In genomic region chr12:3897057-3897545, GRCm38 (mm10) we compare ENCODE assay signal across 32 mouse cellular contexts. TPM values are rescaled to one million over a fixed set of nuclear protein-coding genes. Genes with fewer than 3 reads are reported as not detected.
DNase-seq lines count a peak whose midpoint lies in the region; ATAC-seq and TF ChIP-seq lines count a peak whose summit lies in the region.
"Had no signal": no experiment of that assay in that cellular context is flagged by ENCODE, and none has a peak within 500 bp of the region (broad histone marks: within the 10 kb centered on the region; RNA-seq: fewer than 3 reads in every experiment).

No protein-coding gene starts in this region.

- no peaks in the 10 kb centered on the region for H3K9me3 ChIP-seq in E14TG2a.4 (ENCODE audit: low read length)
- H3K9me3 ChIP-seq in hindbrain, embryonic 11.5 days (ENCODE audit: control insufficient read depth, low read length): no peaks in the 10 kb centered on the region
- H3K9me3 ChIP-seq in intestine, postnatal 0 days (ENCODE audit: control insufficient read depth): no peaks in the 10 kb centered on the region
- H3K9me3 ChIP-seq: embryonic facial prominence, embryonic 12.5 days; heart, embryonic 12.5 days; liver, embryonic 12.5 days; midbrain, embryonic 10.5 days; midbrain, embryonic 15.5 days; neural tube, embryonic 15.5 days had no signal

- no peak for ATAC-seq in hindbrain, embryonic 11.5 days (ENCODE audit: low FRiP score)
- ATAC-seq in intestine, postnatal 0 days: no peak
- ATAC-seq: activated CD4-positive, CD25-positive, alpha-beta regulatory T cell, adult 4 months; CD4-positive, CD25-positive, alpha-beta regulatory T cell, adult 4 months; forebrain, embryonic 14.5 days; liver, embryonic 12.5 days; liver, postnatal 0 days; midbrain, embryonic 15.5 days; Patski had no signal

- DNase-seq in spleen, postnatal 36 days (ENCODE audit: low spot score in 2 of 2): peak; percentile 11 to 20
- no peak for DNase-seq in spleen, postnatal 10 days (ENCODE audit: low spot score in 2 of 2)
- peak; percentile 49 for DNase-seq in ZHBTc4 (ENCODE audit: low read depth, low spot score)
- no peak for DNase-seq in hindbrain, embryonic 11.5 days (ENCODE audit: low spot score)
- no peak for DNase-seq in left cerebral cortex, adult 11 months (ENCODE audit: low spot score)
- DNase-seq: cerebellum, adult 9-10 months; cerebellum, postnatal 36 days; embryo, embryonic 11 days; gastrocnemius, postnatal 25 days; heart, adult 11 months; heart, postnatal 4 days; kidney, adult 11 months; kidney, postnatal 14 days; left cerebral cortex, postnatal 4 days; liver, postnatal 0 days; lung, postnatal 36 days; right cerebral cortex, postnatal 25 days; spleen, adult 18-20 months; thymus, adult 2 months had no signal

- peak overlapping the region; percentile 45 for H3K4me3 ChIP-seq in E14TG2a.4 (replicated peaks; ENCODE audit: low read length)
- no peak overlapping the region for H3K4me3 ChIP-seq in hindbrain, embryonic 11.5 days (ENCODE audit: low read depth, low read length)
- no peak overlapping the region for H3K4me3 ChIP-seq in intestine, postnatal 0 days (ENCODE audit: low read depth, low read length)
- H3K4me3 ChIP-seq: embryonic facial prominence, embryonic 12.5 days; heart, embryonic 12.5 days; liver, embryonic 12.5 days; midbrain, embryonic 10.5 days; midbrain, embryonic 15.5 days; neural tube, embryonic 15.5 days had no signal

- H3K4me1 ChIP-seq in E14TG2a.4 (replicated peaks; ENCODE audit: low read depth, low read length): peaks cover 77% of the 10 kb centered on the region
- no peaks in the 10 kb centered on the region for H3K4me1 ChIP-seq in hindbrain, embryonic 11.5 days (replicated peaks; ENCODE audit: control insufficient read depth, insufficient read depth, low read length)
- peaks cover 13% of the 10 kb centered on the region for H3K4me1 ChIP-seq in intestine, postnatal 0 days (replicated peaks; ENCODE audit: control insufficient read depth, insufficient read depth, low read length)

- H3K27ac ChIP-seq in hindbrain, embryonic 11.5 days (ENCODE audit: low read depth, low read length): no peak overlapping the region
- no peak overlapping the region for H3K27ac ChIP-seq in intestine, postnatal 0 days (ENCODE audit: low read depth, low read length)
- H3K27ac ChIP-seq: embryonic facial prominence, embryonic 12.5 days; hindbrain, embryonic 14.5 days; liver, embryonic 12.5 days; midbrain, embryonic 10.5 days; midbrain, embryonic 15.5 days; neural tube, embryonic 15.5 days had no signal

- H3K4me2 ChIP-seq in hindbrain, embryonic 11.5 days (replicated peaks; ENCODE audit: low read depth, low read length): no peak overlapping the region
- no peak overlapping the region for H3K4me2 ChIP-seq in intestine, postnatal 0 days (replicated peaks; ENCODE audit: low read depth)
- H3K4me2 ChIP-seq: embryonic facial prominence, embryonic 12.5 days; heart, embryonic 12.5 days; hindbrain, embryonic 14.5 days; liver, embryonic 12.5 days; midbrain, embryonic 15.5 days; neural tube, embryonic 15.5 days had no signal

- H3K36me3 ChIP-seq in E14TG2a.4 (ENCODE audit: insufficient read depth, low read length): peaks cover 76% of the 10 kb centered on the region
- peaks cover 38% of the 10 kb centered on the region for H3K36me3 ChIP-seq in hindbrain, embryonic 11.5 days (ENCODE audit: control insufficient read depth, insufficient read depth, low read length)
- H3K36me3 ChIP-seq in intestine, postnatal 0 days (ENCODE audit: control insufficient read depth, insufficient read depth): peaks cover 63% of the 10 kb centered on the region

- H3K27me3 ChIP-seq in E14TG2a.4 (ENCODE audit: insufficient read depth, low read length): no peaks in the 10 kb centered on the region; the same call in 1 of the 2 replicates
- H3K27me3 ChIP-seq in hindbrain, embryonic 11.5 days (ENCODE audit: control insufficient read depth, insufficient read depth, low read length): no peaks in the 10 kb centered on the region
- no peaks in the 10 kb centered on the region for H3K27me3 ChIP-seq in intestine, postnatal 0 days (replicated peaks; ENCODE audit: control insufficient read depth, insufficient read depth, low read length)
- H3K27me3 ChIP-seq: embryonic facial prominence, embryonic 12.5 days; heart, embryonic 12.5 days; liver, embryonic 12.5 days; midbrain, embryonic 15.5 days; neural tube, embryonic 15.5 days; Patski had no signal

- no peak for TF ChIP-seq CTCF in E14TG2a.4 (conservative IDR thresholded peaks at IDR 0.05; ENCODE audit: low read length)
- TF ChIP-seq CTCF in intestine, postnatal 0 days (IDR thresholded peaks at IDR 0.05; ENCODE audit: low read depth): no peak

- H3K9ac ChIP-seq in hindbrain, embryonic 11.5 days (ENCODE audit: low read depth, low read length): no peak overlapping the region
- no peak overlapping the region for H3K9ac ChIP-seq in intestine, postnatal 0 days (ENCODE audit: low read depth, low read length)
- H3K9ac ChIP-seq: embryonic facial prominence, embryonic 12.5 days; heart, embryonic 12.5 days; hindbrain, embryonic 14.5 days; liver, embryonic 12.5 days; liver, postnatal 0 days; midbrain, embryonic 15.5 days; neural tube, embryonic 15.5 days had no signal

- WGBS in hindbrain, embryonic 11.5 days: 92% methylated on average over 9 of the region's 9 CpGs
- 87% methylated on average over 9 of the region's 9 CpGs for WGBS in intestine, postnatal 0 days

RNA-seq across cellular contexts. Expression of gene Pomc, which starts 57.6 kb away (rescaled TPM):
- 6.8 and 7.1 TPM in 2 replicates for polyA plus RNA-seq in hindbrain, embryonic 11.5 days (2014; fragmentation: Nextera tagmentation; extraction: Ambion mirVana)
- polyA plus RNA-seq in intestine, postnatal 0 days (2015; fragmentation: Nextera tagmentation; extraction: Ambion mirVana): 1.0 and 1.3 TPM in 2 replicates
- polyA plus RNA-seq: Patski had no signal

Comparison
In these comparisons a context has a peak if more than half of its experiments do, and no peak if none do; other contexts are left out.
1. DNase-seq: peak in spleen, postnatal 36 days (2 of 2) and ZHBTc4 (single experiment); none in spleen, postnatal 10 days (0 of 2), hindbrain, embryonic 11.5 days (single experiment) and left cerebral cortex, adult 11 months (single experiment).